Mouse (Mus musculus) C2C12 (cell line): ENCODE data around the gene Nr1d2. TPM values are rescaled to one million over a fixed set of nuclear protein-coding genes. Genes with fewer than 3 reads are reported as not detected.

ENCODE experiments used
- H3K27me3 ChIP-seq: one replicate; pipeline ENCODE4 v1.6.1; 2011; ENCODE audit not compliant: control insufficient read depth, insufficient read depth, insufficient read length
- H3K36me3 ChIP-seq: one replicate; pipeline ENCODE4 v1.6.1; 2011; ENCODE audit not compliant: control insufficient read depth, insufficient read depth
- H3K4me3 ChIP-seq: one replicate; pipeline ENCODE4 v1.5.1; 2011; ENCODE audit warnings: mild to moderate bottlenecking, control low read depth; ENCODE audit not compliant: poor library complexity, insufficient read depth, severe bottlenecking
- H3K79me2 ChIP-seq: one replicate; pipeline ENCODE4 v1.6.1; 2011; ENCODE audit not compliant: control insufficient read depth, insufficient read depth
- H3K79me3 ChIP-seq: one replicate; pipeline ENCODE4 v1.6.1; 2011; ENCODE audit warnings: low read depth, control low read depth
- H3ac ChIP-seq: one replicate; pipeline ENCODE3; 2011; ENCODE audit warnings: low read depth; ENCODE audit not compliant: control insufficient read depth, insufficient read length
- CEBPB ChIP-seq: IDR thresholded peaks from one replicate; pipeline ENCODE4 v1.6.1; 2011; ENCODE audit warnings: low read depth, mild to moderate bottlenecking, control low read depth, moderate library complexity
- CTCF ChIP-seq: IDR thresholded peaks from one replicate; pipeline ENCODE4 v1.5.1; 2011; ENCODE audit not compliant: control insufficient read depth, insufficient read depth, insufficient read length
- FOSL1 ChIP-seq: IDR thresholded peaks from one replicate; pipeline ENCODE4 v1.8.0; 2011; ENCODE audit warnings: mild to moderate bottlenecking, low read length; ENCODE audit not compliant: poor library complexity, insufficient read depth, severe bottlenecking
- MAX ChIP-seq: IDR thresholded peaks from one replicate; pipeline ENCODE4 v1.6.1; 2011; ENCODE audit warnings: mild to moderate bottlenecking, control low read depth
- MYOD1 ChIP-seq: IDR thresholded peaks from one replicate; pipeline ENCODE4 v1.6.1; 2011; ENCODE audit warnings: low read depth; ENCODE audit not compliant: control insufficient read depth, insufficient read length
- MYOG ChIP-seq: IDR thresholded peaks from one replicate; pipeline ENCODE4 v1.6.1; 2011; ENCODE audit not compliant: control insufficient read depth, insufficient read length; ENCODE audit errors: extremely low read depth
- USF1 ChIP-seq: IDR thresholded peaks from one replicate; pipeline ENCODE4 v1.6.1; 2011; ENCODE audit warnings: low read depth, mild to moderate bottlenecking, control low read depth, moderate library complexity
- long read RNA-seq, 2 experiments: library from polyadenylated mRNA; unstranded; transcript quantifications; one replicate each; pipeline ENCODE4 v2.0.0; 2019 to 2020
- polyA plus RNA-seq: library from polyadenylated mRNA; unstranded; fragments of >200 nt; fragmentation: generic; extraction: Trizol; gene quantifications from one replicate; pipeline ENCODE4 v1.2.1, GENCODE M21; 2012; ENCODE audit warnings: missing spikeins

Nr1d2 gene
- polyA plus RNA-seq: 5.6 TPM
- long read RNA-seq, experiment 1, full-length matches to known transcripts: 3 of 6 reads
- long read RNA-seq, experiment 1, partial matches to known transcripts: 0 of 6 reads
- long read RNA-seq, experiment 1, other reads (novel, unspliced or antisense): 3 of 6 reads
- long read RNA-seq, experiment 2, full-length matches to known transcripts: 195 of 240 reads
- long read RNA-seq, experiment 2, partial matches to known transcripts: 2 of 240 reads
- long read RNA-seq, experiment 2, other reads (novel, unspliced or antisense): 43 of 240 reads

DNA sequence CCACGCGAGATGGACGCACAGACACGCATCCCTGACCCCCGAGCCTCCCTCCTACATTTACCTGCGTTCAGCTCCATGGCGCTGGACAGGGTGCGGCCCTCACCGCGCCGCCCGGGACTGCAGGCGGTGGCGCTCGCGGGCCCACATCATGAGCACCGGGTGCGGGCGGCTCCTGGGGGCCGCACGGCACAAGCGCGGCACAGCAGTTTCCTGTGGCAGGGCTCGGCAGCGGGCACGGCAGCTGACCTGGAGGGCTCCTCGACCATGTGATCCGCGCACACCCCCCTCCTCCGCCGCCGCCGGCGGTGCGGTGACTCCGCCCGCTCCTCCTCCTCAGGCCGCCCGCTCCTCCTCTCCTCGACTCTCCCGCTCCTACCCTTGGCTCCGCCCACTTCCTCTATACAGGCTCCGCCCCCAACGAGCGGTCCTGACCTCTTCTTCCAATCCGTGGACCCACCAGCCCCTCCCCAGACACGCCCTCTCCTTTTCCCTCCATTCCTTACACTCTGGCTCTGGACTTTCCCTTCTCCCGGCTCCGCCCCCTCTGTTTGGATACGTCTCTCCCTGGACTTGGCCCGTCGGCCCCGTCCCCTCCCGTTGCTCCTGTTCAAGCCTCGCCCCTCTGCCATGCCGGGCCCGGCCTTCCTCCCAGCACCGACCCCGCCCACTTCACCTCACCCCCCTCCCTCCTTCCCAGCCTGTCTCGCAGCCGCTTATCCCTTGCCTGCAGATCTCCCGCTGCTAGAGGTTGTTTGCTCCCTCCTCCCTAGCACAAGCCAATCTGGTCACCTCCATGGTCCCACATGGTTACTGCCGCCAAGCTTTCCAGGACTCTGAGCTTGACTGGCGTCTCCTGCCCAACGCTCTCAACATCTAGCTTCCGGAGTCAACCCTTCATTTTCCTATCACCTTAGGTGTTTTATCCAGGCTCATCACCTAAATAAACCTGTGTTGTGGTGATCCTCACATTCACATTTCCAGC, at the start of gene Nr1d2:
Gene Nr1d2, minus strand, starts transcription at position 378 of the 982 bp plus-strand sequence.
- Histone ChIP-seq H3K4me3 (peak within 1 kb of the TSS; percentile 84), H3ac (peak within 1 kb of the TSS; percentile 85), H3K79me2 (peaks cover 41% of the 10 kb centered on the region), H3K27me3 (no peaks in the 10 kb centered on the region), H3K36me3 (no peaks in the 10 kb centered on the region), H3K79me3 (peaks cover 32% of the 10 kb centered on the region)
- TF ChIP-seq MAX (no peak), MYOD1 (no peak), MYOG (no peak), USF1 (no peak), CTCF (no peak), CEBPB (no peak), FOSL1 (no peak)

DNA sequence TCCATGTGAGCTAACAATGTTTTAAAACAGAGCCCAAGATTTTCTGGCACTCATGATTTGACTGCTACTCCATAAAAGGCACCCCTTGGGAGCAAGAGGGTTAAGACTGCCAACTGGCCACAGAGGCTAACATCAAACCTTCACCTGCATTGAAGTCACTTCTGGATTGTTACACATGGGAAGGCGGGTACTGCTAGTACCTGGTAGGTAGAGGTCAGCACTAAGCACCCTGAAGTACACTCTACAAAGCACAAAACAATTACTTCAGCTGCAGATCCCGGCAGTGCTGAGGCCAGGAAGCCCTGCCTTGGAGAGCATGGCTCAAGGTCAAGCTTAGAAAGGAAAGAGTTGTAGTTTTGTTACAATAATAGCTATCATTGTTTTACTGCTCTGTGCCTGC, 48.5 kb upstream of the Nr1d2 start:
- Histone ChIP-seq H3K79me3 (peaks cover 2% of the 10 kb centered on the region), H3K79me2 (peaks cover 19% of the 10 kb centered on the region), H3K36me3 (no peaks in the 10 kb centered on the region), H3K27me3 (no peaks in the 10 kb centered on the region), H3K4me3 (no peak overlapping the region), H3ac (no peak overlapping the region)
- TF ChIP-seq CTCF (no peak), USF1 (no peak)

DNA sequence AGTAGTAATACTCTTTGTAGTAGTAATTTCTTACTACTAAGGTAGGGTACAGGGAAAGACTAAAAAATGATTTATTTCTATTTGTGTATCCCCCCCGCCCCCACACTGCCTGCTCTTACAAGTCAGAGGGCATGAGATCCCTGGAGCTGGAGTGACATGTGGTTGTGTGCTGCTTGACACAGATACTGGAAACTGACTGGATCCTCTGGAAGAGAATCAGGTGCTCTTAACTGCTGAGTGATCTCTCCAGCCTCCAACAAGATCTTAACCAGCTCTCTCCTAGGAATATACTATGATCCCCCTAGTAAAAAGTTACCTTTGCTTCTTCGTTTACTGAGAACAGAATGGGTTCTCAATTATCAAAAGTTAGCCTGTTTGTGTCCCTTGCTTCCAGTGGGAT, 47.5 kb upstream of the Nr1d2 start:
- peaks cover 2% of the 10 kb centered on the region for H3K79me3 ChIP-seq
- no peaks in the 10 kb centered on the region for H3K36me3 ChIP-seq
- peaks cover 10% of the 10 kb centered on the region for H3K79me2 ChIP-seq
- no peak overlapping the region for H3ac ChIP-seq
- H3K4me3 ChIP-seq: no peak overlapping the region
- no peaks in the 10 kb centered on the region for H3K27me3 ChIP-seq
- TF ChIP-seq MYOD1 (no peak), CEBPB (no peak), FOSL1 (no peak), MAX (no peak), CTCF (no peak), MYOG (no peak), USF1 (no peak)

DNA sequence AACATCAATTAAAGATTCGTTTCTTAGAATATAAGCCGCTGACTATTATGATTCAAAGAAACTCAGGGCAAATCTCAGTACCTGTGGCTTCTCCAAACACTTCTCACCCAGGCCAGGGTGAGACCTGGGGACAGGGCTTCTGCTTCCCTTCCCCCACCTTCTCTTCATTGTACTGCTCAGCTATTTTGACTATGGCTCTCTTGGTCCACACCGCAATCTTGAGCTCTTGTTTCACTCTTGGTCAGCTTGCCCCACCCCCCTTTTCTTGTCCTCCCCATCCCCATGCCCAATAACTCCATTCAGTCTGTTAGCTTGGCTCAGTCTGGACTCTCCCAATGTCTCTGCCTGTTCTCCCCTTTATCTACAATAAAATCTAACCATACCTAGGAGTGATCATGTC, 46.5 kb upstream of the Nr1d2 start:
- Histone ChIP-seq H3ac (no peak overlapping the region), H3K79me2 (peaks cover 1% of the 10 kb centered on the region), H3K4me3 (no peak overlapping the region), H3K79me3 (peaks cover 2% of the 10 kb centered on the region), H3K36me3 (no peaks in the 10 kb centered on the region), H3K27me3 (no peaks in the 10 kb centered on the region)
- TF ChIP-seq CEBPB (no peak), FOSL1 (no peak), CTCF (no peak), MAX (no peak), USF1 (no peak), MYOD1 (no peak), MYOG (no peak)

DNA sequence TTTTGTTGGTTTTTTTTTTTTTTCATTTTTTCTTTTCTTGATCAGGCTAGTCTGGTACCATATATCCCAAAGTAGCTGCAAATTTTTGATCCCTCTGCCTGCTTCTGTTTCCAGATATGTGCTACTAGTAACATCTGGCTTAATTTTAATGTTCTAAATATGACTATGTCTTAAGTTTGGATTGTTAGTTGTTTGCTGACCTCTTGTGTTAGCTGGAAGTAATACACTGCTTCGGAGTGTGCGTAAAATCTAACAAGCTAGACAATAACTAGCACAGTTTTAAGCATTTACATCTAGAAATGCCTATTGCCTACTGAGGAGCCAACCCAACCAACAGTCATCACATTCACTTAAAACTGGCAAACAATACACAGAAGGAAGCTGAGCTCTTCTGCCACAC, 45.7 kb upstream of the Nr1d2 start:
- no peak overlapping the region for H3K4me3 ChIP-seq
- H3K79me2 ChIP-seq: no peaks in the 10 kb centered on the region
- H3K79me3 ChIP-seq: peaks cover 2% of the 10 kb centered on the region
- no peak for TF ChIP-seq FOSL1
- no peak for TF ChIP-seq USF1
- no peak for TF ChIP-seq MAX
- peaks cover 5% of the 10 kb centered on the region for H3K36me3 ChIP-seq
- no peaks in the 10 kb centered on the region for H3K27me3 ChIP-seq
- H3ac ChIP-seq: no peak overlapping the region

DNA sequence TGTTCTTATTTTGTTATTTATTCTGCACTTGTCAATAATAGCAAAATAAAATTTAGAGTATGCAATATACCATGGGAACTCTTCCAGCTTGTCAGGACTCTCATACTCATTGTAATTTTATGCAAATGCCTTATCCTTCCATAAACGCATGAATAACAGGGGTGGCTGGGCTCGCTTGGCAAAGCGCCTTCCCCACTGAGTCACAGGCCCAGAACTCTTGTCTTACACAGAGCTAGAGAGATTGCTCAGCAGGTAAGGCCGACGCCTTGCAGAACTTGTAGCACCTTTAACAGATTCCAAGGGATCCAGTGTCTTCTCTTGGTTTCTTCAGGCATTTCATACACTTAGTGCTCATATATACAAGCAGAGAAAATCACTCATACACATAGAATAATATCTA, 41.4 kb upstream of the Nr1d2 start:
- H3K4me3 ChIP-seq: no peak overlapping the region
- TF ChIP-seq CTCF (no peak), CEBPB (no peak)
- no peak overlapping the region for H3ac ChIP-seq
- no peaks in the 10 kb centered on the region for H3K79me2 ChIP-seq
- H3K36me3 ChIP-seq: peaks cover 19% of the 10 kb centered on the region
- no peaks in the 10 kb centered on the region for H3K27me3 ChIP-seq
- no peaks in the 10 kb centered on the region for H3K79me3 ChIP-seq
